Mouse (Mus musculus) hindbrain, embryonic 16.5 days (tissue): ENCODE measurements around the gene Rimkla. TPM values are rescaled to one million over a fixed set of nuclear protein-coding genes. Genes with fewer than 3 reads are reported as not detected.

ENCODE experiments used
- ATAC-seq: fragments of 200-750 bp; cut with Nextera tagmentation; 2 replicates; pipeline ENCODE4 v1.8.0; 2017; ENCODE audit warnings: moderate TSS enrichment, moderate library complexity
- H3K27ac ChIP-seq: fragments of 300-500 bp; sonication (generic); 2 replicates; pipeline ENCODE4 v1.5.1; 2014; ENCODE audit warnings: low read depth, mild to moderate bottlenecking, control low read depth, low read length, moderate library complexity
- H3K27me3 ChIP-seq: fragments of 300-500 bp; sonication (generic); replicated peaks from 2 replicates; pipeline ENCODE4 v1.6.1; 2014; ENCODE audit warnings: low read length; ENCODE audit not compliant: control insufficient read depth, insufficient read depth
- H3K36me3 ChIP-seq: fragments of 300-500 bp; sonication (generic); 2 replicates; pipeline ENCODE4 v1.6.1; 2014; ENCODE audit warnings: mild to moderate bottlenecking, low read length, moderate library complexity, mixed read lengths; ENCODE audit not compliant: control insufficient read depth, insufficient read depth
- H3K4me1 ChIP-seq: fragments of 300-500 bp; sonication (generic); 2 replicates; pipeline ENCODE4 v1.6.1; 2014; ENCODE audit warnings: low read depth, low read length; ENCODE audit not compliant: control insufficient read depth, insufficient read depth
- H3K4me2 ChIP-seq: fragments of 300-500 bp; sonication (generic); 2 replicates; pipeline ENCODE4 v1.6.1; 2014; ENCODE audit warnings: mild to moderate bottlenecking, low read length, control low read depth, moderate library complexity
- H3K4me3 ChIP-seq: fragments of 300-500 bp; sonication (generic); 2 replicates; pipeline ENCODE4 v1.5.1; 2014; ENCODE audit warnings: mild to moderate bottlenecking, low read length, control low read depth, moderate library complexity
- H3K9ac ChIP-seq: fragments of 300-500 bp; sonication (generic); 2 replicates; pipeline ENCODE4 v1.6.1; 2014; ENCODE audit warnings: low read depth, mild to moderate bottlenecking, control low read depth, low read length, moderate library complexity
- H3K9me3 ChIP-seq: fragments of 300-500 bp; sonication (generic); 2 replicates; pipeline ENCODE4 v1.6.1; 2014; ENCODE audit warnings: mild to moderate bottlenecking, low read length, moderate library complexity; ENCODE audit not compliant: control insufficient read depth
- WGBS: fragments of 180-500 bp; shearing (Covaris S2); extraction: QIAGEN DNeasy Blood & Tissue Kit; methylation state at CpG from one replicate; pipeline ENCODE4 v1.1.7; 2014; 5-methylcytosine and 5-hydroxymethylcytosine counted together
- polyA plus RNA-seq: library from polyadenylated mRNA; unstranded; fragments of >200 nt; fragmentation: Nextera tagmentation; extraction: Ambion mirVana; gene quantifications from 2 replicates; pipeline ENCODE4 v1.2.1, GENCODE M21; 2015

Gene Rimkla
- polyA plus RNA-seq, 1 experiment from 2014 or later, result 28.2 TPM

DNA sequence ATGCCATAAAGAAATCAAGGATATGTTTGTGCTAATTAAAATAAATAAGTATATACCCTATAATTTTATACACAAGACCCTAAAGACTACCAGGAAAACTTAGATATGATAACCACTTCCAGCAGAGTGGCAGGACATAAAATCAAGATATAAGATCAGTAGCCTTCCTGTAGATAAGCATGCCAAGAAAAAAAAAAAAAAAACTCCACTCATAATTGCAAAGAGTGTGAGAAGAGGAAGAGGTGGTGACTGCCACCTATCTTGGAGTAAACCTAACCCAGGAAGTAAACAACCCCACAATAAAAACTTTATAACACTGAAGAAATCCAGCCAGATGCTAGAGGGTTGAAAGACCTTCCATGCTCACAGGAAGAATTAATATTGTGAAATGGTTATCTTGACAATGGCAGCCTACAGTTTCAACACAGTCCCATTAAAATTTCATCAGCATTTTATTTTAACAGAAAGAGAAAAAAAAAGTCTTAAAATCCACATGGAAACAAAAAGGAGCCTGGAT, 34.0 kb upstream of the Rimkla start:
- no peaks in the 10 kb centered on the region for H3K9me3 ChIP-seq
- no peak overlapping the region for H3K4me2 ChIP-seq
- H3K36me3 ChIP-seq, result no peaks in the 10 kb centered on the region
- no peak overlapping the region for H3K4me3 ChIP-seq
- no peak overlapping the region for H3K9ac ChIP-seq
- H3K27me3 ChIP-seq, result no peaks in the 10 kb centered on the region
- no peak overlapping the region for H3K27ac ChIP-seq
- no peak for ATAC-seq
- peaks cover 9% of the 10 kb centered on the region for H3K4me1 ChIP-seq

DNA sequence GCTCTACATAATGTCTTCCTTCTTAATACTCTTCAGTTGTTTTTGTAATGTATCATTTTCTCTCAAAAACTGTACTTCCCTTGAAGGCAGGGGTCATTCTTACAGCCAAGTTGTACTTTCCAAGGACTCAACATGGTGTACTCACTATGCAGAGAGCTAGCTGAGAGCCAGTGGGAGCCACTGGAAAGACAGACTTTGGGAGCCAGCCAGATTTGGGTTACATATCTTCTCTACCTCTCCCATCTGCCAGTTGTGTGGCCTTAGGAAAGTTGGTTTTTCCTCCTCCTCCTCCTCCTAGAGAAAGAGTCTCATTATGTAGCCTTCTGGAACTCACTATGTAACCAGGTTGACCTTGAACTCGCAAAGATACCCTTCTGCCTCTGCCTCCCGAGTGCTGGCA, 32.0 kb upstream of the Rimkla start:
- Histone ChIP-seq H3K9ac (no peak overlapping the region), H3K36me3 (no peaks in the 10 kb centered on the region), H3K9me3 (no peaks in the 10 kb centered on the region), H3K27ac (peak overlapping the region; percentile 75), H3K4me1 (peaks cover 9% of the 10 kb centered on the region), H3K4me3 (no peak overlapping the region), H3K27me3 (no peaks in the 10 kb centered on the region), H3K4me2 (no peak overlapping the region)
- 90% methylated on average over 2 of the region's 2 CpGs for WGBS
- ATAC-seq, result no peak; the same call in 1 of the 2 replicates

DNA sequence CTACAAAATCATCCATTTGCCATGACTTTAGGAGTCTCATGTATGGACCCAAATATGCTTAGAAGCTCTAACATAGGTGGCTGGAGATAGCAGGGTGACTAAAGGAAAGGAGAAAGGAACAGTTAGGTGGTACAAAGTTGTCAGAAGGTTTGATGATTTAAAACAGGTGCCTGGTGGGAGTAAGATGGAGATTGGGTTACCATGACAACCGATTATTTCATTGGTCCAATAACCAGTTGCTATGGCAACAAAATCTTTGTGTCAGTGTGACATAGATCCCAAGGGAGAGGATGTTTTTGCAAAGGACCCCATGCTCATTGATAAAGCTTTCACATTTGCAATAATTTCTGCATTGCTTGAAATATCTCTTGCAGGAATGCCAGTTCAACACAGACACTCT, 31.6 kb upstream of the Rimkla start:
- Histone ChIP-seq H3K27ac (peak overlapping the region; percentile 75), H3K4me2 (peak overlapping the region; percentile 24), H3K9me3 (no peaks in the 10 kb centered on the region), H3K9ac (no peak overlapping the region), H3K4me1 (peaks cover 9% of the 10 kb centered on the region), H3K27me3 (no peaks in the 10 kb centered on the region), H3K4me3 (no peak overlapping the region), H3K36me3 (no peaks in the 10 kb centered on the region)
- ATAC-seq, result peak; percentile 80
- WGBS, result 65% methylated on average over 1 of the region's 1 CpGs

DNA sequence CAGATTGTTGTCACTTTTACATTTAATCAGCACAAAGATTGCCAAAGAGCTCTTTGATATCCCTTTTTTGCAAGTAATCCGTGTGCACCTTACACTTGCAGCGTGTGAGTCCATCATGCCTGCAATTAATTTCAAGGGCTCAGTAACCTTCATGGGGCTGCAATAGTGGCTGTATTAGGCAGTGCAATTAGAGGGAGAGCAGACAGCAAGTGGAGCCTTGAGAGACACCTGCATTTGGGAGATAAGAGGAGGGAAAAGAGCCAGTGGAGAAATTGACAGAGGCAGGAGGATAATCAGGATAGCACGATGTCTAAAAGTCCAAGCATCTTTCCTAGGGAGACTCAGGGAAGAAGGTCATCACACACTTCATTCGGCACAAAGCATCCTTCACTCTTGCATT, 31.1 kb upstream of the Rimkla start:
- Histone ChIP-seq H3K36me3 (no peaks in the 10 kb centered on the region), H3K4me2 (peak overlapping the region; percentile 24), H3K9me3 (no peaks in the 10 kb centered on the region), H3K4me3 (no peak overlapping the region), H3K9ac (no peak overlapping the region), H3K4me1 (peaks cover 9% of the 10 kb centered on the region), H3K27me3 (no peaks in the 10 kb centered on the region), H3K27ac (peak overlapping the region; percentile 75)
- WGBS, result 60% methylated on average over 4 of the region's 4 CpGs
- ATAC-seq, result peak; percentile 76

DNA sequence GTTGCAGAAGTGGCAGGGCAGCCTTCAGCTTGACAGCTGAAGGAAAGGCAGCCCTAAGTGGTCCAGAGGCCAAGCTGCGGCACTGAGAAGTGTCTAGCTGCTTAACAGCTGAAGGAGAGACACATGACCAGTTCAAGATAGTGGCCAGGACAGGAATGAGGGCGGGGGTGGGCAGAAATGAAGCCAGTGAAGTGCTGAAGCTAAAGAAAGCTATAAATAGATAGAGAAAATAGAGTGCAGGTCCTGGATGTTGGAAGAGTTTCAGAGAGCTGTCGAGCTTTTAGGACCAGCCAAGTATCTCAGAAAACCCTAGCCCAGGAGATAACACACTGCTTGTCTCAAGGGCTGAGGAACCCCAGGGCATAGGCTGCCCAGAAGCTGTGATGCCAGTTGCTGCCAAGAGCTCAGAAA, 20.3 kb upstream of the Rimkla start:
- no peak overlapping the region for H3K9ac ChIP-seq
- ATAC-seq, result no peak
- no peaks in the 10 kb centered on the region for H3K4me1 ChIP-seq
- no peaks in the 10 kb centered on the region for H3K36me3 ChIP-seq
- H3K27ac ChIP-seq, result no peak overlapping the region
- H3K4me2 ChIP-seq, result no peak overlapping the region
- WGBS, result 65% methylated on average over 3 of the region's 3 CpGs
- H3K4me3 ChIP-seq, result no peak overlapping the region
- H3K9me3 ChIP-seq, result no peaks in the 10 kb centered on the region
- no peaks in the 10 kb centered on the region for H3K27me3 ChIP-seq

DNA sequence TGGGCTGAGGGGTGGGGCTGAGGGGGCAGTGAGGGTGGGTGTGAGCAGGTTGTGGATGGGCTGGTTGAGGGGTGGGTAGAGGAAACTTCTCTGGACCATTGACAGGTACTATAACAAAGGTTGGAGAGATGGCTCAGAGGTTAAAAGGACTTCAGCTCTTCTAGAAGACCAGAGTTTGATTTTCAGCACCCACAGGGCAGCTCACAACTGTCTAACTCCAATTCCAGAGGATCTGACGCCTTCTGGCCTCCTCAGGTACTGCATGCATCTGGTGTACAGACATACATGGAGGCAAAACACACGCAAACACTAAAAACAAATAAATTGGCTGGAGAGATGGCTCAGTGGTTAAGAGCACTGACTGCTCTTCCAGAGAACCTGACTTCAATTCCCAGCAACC, 19.2 kb upstream of the Rimkla start:
- no peak for ATAC-seq
- WGBS, result 56% methylated on average over 2 of the region's 2 CpGs
- Histone ChIP-seq H3K9me3 (no peaks in the 10 kb centered on the region), H3K36me3 (no peaks in the 10 kb centered on the region), H3K27ac (no peak overlapping the region), H3K4me3 (no peak overlapping the region), H3K4me2 (no peak overlapping the region), H3K9ac (no peak overlapping the region), H3K27me3 (no peaks in the 10 kb centered on the region), H3K4me1 (no peaks in the 10 kb centered on the region)

DNA sequence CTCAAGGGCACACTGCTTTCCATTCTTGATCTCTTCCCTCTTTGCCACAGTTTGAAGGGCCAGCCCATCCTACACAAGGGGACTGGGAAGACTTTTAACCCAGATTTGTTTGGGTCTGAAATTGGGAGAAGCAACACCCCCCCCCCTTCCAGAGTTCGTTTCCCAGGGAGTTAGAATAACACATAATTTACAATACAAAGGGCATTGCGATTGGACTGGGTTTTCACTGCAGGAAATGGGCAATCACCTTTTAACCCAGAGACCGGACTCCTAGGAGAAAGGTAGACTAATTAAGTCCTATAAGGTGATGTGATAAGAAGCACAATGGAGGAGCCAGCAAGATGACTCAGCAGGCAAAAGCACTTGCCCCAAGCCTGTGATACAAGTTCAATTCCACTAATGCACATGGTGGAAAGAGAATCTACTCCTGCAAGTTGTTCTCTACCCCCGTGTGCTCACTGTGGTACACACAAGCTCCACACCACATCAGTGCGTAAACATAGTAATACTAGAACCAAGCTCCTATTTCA, 6.0 kb upstream of the Rimkla start:
- Histone ChIP-seq H3K4me1 (no peaks in the 10 kb centered on the region), H3K27ac (no peak overlapping the region), H3K36me3 (no peaks in the 10 kb centered on the region), H3K9ac (no peak overlapping the region), H3K4me3 (no peak overlapping the region), H3K4me2 (no peak overlapping the region), H3K9me3 (no peaks in the 10 kb centered on the region), H3K27me3 (no peaks in the 10 kb centered on the region)
- 64% methylated on average over 5 of the region's 5 CpGs for WGBS
- ATAC-seq, result no peak

DNA sequence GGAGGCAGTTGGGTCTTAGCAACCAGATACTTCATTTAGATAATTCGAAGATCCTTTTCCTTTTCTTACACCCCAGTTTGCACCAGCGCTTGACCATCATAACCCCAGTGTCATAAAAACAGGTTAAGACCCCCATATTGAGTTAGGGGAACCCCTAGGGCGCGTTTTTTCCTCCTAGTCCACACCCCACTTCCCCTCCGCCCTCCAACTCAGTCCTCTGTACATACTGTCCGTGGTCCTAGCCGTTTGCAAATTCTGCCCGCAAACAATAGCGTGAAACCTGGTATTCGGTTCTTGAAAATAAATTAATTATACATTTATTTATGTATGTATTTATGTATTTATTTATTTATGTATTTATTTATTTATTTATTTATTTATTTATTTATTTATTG, 502 bp upstream of the Rimkla start:
- peak; percentile 46 for ATAC-seq
- 35% methylated on average over 10 of the region's 10 CpGs for WGBS
- peak overlapping the region; percentile 82 for H3K4me2 ChIP-seq

DNA sequence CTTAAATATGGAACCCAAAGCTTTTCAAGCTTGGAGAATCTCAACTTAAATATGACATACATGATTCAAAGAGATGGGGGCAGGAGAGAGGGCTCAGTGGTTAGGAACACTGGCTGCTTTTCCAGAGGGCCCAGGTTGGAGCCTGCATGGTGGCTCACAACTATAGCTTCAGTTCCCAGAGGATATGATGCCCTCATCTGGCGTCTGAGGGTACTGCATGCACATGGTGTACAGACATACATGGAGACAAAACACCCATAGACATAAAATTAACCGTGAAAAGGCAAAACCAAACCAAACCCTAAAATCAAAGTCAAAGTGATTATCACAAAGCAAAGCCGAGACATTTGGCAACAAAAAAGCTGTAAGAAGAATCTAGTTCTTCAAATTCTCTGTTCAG, 1.6 kb downstream of the Rimkla start:
- H3K36me3 ChIP-seq, result no peaks in the 10 kb centered on the region
- peaks cover 11% of the 10 kb centered on the region for H3K4me1 ChIP-seq
- no peak for ATAC-seq
- WGBS, result 81% methylated on average over 3 of the region's 3 CpGs
- no peak overlapping the region for H3K9ac ChIP-seq
- no peaks in the 10 kb centered on the region for H3K9me3 ChIP-seq
- no peak overlapping the region for H3K27ac ChIP-seq
- H3K27me3 ChIP-seq, result no peaks in the 10 kb centered on the region
- no peak overlapping the region; the same call in 1 of the 2 replicates for H3K4me2 ChIP-seq
- H3K4me3 ChIP-seq, result no peak overlapping the region

More for the DNA sequence above, 502 bp upstream of the Rimkla start:
- peak overlapping the region; percentile 60 for H3K27ac ChIP-seq
- no peaks in the 10 kb centered on the region for H3K27me3 ChIP-seq
- H3K4me3 ChIP-seq, result peak overlapping the region; percentile 52
- no peaks in the 10 kb centered on the region for H3K9me3 ChIP-seq
- peaks cover 11% of the 10 kb centered on the region for H3K4me1 ChIP-seq
- H3K9ac ChIP-seq, result peak overlapping the region; percentile 75
- no peaks in the 10 kb centered on the region for H3K36me3 ChIP-seq

DNA sequence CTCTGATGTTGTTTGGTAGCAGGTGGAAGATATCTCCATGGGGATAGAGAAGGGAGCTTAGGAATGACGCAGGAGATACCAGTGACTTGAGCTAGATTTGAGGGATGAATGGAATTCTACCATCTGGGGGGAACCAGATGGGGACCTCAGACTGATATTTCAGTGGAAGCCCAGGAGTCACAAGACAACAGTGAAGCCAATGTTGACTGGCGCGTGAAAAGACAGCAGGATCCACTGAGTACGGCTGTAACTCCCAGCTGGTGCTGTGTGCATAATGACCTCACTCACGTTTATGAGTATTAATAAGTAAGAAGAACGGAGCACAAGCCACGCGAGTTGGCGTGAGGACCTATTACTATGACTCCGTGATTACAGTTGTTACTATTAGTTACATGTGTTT, 2.8 kb downstream of the Rimkla start:
- H3K9ac ChIP-seq, result no peak overlapping the region
- WGBS, result 55% methylated on average over 10 of the region's 10 CpGs
- H3K4me3 ChIP-seq, result no peak overlapping the region
- no peaks in the 10 kb centered on the region for H3K27me3 ChIP-seq
- peaks cover 11% of the 10 kb centered on the region for H3K4me1 ChIP-seq
- H3K9me3 ChIP-seq, result no peaks in the 10 kb centered on the region
- H3K27ac ChIP-seq, result no peak overlapping the region
- H3K4me2 ChIP-seq, result no peak overlapping the region
- ATAC-seq, result no peak
- no peaks in the 10 kb centered on the region for H3K36me3 ChIP-seq
